Mouse (Mus musculus): Measurements from ENCODE around the gene Gucy2e.
A peak's percentile ranks its signal among the peaks of the same experiment; 100 is the strongest.

Gene Gucy2e

DNA sequence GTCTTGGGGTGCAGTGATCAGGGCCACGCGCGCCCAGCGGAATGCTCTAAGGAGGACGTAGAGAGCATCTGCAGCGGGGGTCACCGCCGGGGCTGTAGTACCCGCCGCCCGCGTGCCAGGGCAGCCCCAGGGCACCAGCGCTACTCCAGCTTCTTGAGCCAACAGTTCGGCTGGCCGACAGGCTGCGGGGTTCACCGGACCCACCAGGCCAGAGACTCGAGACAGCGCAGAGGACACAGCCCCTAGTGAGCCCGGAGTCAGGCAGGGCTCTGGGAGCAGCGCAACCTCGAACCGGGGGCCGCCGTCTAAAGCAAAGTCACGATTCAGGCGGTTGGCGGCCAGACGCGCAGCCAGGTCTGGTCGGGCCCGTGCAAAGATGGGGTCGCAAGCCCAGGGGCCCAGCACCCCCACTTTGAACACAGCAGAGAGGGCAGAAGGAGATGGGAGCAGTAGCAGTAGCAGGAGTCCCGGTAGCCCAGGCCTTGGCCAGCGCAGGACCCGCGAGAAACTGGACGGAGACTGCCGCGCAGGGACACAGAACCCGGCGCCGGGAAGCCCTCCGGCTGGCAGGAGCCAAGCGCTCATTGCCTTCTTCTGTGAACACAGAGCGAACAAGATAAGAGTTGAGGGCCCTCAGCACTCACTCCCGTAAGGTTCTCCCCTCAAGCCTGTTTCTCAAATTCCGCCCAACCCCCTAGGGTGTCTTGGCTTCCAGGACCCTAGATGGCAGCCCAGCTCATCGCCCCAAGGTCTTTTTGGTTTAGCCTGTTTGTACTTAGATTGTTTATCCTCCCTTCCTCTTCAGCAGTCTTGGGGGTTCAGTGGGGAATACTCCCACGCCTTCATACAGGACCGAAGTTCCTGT is 543 bp downstream of the Gucy2e start:
- peak; percentile 29 for DNase-seq (ENCODE audit: low spot score)

DNA sequence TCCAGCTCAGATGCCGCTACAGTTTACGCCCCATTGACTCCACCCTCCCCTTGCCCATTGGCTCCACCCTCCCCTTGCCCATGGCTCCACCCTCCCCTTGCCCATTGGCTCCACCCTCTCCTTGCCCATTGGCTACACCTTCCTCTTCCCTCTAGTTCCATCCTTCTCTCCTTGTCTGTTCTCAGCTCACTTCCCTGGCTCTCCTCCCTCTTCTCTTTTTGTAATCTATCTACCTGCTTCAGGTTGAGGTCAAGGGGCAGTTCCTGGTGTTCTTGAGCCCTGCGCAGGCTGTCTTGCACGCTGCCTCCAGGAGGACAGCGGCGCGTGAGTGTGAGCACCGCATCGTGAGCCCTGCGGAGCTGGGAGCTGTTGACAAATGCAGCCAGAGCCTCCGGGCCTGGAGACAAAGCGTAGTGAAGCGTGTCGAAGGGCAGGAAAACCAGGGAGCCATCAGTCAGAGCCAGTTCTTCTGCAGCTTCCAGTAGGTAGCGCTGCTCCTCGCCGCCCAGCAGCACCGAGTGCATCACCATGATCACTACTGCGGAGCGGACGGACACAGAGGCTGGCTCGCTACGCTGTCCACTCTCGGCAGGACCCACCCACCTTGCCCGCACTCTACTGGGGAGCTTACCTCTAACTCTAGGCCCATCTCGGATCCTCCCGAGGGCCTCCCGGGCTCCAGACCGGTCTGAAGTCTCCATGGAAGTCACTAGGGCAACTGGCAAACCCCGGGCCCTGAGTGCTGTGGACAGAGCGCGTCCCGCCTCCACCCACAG is 1.4 kb downstream of the Gucy2e start:
- peak; percentile 90 for DNase-seq (ENCODE audit: low spot score)

DNA sequence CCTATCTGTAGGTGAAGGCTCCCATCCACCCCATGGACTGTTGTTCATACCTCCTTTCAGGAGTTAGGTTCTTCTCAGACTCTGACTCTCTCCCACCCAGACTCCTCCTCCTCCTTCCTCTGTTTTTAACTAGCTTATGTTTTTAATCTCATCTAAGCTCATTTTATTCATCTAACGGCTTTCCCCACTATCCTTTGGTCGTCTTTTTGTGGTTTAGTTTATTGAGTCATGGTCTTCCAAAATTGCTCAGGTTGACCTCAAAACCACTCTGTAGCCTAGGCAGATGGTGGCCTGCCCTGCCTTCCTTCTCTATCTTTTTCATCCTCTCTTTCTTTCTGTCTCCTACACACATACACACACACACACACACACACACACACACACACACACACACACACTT is 3.7 kb downstream of the Gucy2e start:
- DNase-seq (ENCODE audit: low spot score): no peak

DNA sequence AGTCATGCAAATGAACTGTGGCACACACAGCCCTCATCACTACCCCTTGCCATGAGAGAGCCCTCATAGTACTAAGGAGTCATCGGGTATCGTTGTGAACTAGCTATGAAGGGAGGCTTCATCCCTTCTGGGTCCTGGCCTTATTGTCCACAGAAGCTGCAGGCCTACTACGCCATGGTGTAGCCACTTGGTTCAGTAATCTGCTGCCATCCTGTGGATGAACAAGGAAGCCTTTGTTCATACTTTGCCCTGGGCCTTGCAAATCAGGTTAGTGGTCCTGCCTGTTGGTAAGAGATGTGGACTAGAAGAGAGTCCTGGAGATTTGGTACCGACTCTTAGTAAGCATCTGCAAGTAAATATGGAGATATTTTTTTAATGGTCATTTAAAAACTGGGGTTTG is 6.4 kb downstream of the Gucy2e start:
- DNase-seq (ENCODE audit: low spot score): no peak

DNA sequence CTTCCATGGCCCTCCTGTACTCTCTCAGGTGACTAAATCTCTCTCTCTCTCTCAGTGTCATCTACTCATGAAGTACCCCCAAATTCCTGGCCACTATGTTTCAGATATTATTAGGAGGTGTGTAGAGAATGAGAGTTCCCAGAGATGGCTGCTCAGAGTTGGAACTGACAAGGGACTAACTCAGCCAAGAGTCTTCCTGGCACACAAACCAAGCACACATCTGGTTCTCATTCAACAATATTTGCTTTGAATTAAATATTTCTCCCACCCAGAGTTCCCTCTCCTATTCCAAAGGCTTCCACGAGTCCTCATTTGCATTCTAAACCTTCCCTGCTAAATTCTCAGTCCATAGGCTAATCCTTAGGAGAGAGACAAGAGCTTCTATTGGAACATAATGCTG is 11.1 kb downstream of the Gucy2e start:
- DNase-seq (ENCODE audit: low spot score): no peak

DNA sequence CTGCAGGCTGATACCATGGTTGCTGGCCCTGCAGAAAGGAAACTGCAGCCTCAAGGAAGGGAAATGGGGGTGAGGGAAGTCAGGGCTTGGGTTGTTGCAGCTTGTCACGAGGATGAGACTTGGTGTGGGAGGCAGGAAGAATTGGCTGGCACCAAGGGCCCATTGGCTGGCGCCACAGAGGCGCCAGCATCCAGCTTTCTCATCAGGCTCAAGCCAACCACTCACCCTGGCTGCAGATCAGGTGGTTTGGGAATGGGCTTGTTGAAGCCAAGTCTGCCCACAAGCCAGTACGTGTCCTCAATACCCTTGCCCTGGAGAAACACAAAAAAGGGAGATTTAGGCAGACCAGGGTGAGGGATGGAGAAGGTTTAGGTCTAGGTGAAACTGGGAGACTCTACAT is 13.7 kb downstream of the Gucy2e start:
- DNase-seq (ENCODE audit: low spot score): no peak

DNA sequence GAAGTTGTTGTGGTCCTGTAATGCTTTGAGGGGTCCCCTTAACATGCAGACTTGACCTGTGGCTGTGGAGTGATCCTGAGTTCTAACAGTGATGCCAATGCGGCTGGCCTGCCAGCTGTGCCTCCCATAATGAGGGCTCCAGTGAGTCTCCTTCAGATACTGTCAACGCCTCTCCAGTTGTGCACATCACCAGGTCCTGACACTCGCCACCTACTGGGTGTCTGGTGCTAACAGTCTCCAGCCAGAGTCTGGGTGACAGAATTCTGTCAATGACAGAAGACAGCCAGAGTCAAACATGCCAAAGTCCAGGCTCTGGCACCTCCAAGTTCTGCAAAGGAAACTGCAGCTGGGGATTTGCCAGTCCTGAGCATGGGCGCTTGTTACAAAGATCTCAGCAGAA is 15.8 kb downstream of the Gucy2e start:
- DNase-seq (ENCODE audit: low spot score): no peak

DNA sequence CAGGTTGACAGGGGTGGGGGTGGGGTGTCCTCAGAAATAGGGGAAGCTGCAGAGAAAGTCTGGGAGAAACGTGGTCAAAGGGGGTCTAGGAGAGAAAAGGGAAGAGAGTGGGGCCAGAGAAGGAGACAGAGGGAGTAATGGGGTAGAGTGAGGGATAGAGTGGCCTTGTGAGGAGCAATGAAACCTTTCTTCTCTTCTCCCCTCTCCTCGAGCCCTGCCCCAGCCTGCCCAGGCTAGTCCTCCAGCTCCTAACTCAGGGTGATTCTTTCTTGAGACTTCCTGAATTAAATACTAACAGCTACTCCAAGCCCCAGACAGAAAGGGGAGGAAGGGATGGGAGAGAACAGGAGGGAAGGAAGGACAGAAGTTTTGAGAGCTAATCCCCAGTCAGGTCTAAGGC is 18.2 kb downstream of the Gucy2e start:
- no peak for DNase-seq (ENCODE audit: low spot score)

DNA sequence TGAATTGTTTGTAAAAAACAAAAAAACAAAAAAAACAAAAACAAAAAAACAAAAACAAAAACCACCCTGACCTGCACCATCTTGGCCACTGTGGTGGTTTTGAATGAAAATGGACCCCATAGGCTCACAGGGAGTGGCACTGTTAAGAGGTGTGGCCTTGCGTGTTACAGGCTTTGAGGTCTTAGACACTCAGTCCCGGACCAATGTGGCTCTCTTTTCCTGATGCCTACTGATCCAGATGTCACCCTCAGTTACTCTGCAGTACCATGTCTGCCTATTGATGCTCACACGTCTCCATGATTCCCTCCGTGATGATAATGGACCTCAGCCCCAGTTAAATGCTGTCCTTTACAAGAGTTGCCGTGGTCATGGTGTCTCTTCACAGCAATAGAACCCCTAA is 19.4 kb downstream of the Gucy2e start:
- no peak for DNase-seq (ENCODE audit: low spot score)

DNA sequence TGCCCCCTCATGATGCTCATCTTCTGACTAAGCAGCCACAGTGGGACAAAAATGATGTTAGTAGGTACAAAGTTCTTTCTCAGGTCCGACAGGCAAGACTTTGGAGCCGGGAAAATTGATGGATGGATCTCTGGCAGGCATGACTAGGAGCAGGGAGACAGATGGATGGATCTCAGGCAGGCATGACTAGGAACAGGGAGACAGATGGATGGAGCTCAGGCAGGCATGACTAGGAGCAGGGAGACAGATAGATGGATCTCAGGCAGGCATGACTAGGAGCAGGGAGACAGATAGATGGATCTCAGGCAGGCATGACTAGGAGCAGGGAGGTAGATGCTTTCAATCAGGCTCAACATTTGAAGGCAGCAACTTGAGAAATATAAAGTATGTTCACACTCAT is 25.4 kb downstream of the Gucy2e start:
- peak; percentile 27 for DNase-seq (ENCODE audit: low spot score)

DNA sequence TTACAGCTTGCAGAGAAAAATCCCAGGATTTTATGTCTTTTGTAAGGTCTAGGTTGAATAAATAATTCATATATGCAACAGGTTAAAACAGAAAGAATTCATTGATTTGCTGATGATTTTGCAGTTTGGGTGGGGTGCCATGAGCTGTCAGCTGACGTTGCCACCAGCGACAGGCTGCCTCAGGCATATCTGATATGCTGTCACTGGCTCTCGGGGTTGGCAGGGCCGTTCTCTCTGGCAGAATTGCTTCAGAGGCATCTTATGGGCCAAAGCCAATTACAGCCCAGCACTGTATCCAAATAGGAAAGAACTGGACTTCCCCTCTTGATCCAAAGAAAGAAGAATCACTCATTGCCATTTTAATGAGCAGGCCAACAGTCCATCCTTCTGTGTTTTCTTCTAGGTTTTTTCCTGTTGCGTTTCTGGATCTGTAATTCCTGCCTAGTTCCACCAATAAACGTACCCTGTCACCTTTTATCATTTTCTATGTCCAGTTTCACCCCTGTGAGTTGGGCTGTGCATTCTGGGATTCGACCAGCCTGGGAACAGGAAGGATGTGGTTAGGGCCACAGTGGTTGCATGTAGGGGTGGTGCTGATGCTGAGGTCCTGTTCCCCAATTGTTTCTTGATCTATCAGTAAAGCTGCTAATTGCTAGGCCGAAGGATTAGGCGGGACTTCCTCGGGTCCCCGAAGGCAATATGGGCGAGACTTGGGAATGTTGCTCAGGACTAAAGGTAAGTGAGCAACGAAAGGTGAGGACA is 34.2 kb downstream of the Gucy2e start:
- DNase-seq (ENCODE audit: low spot score): no peak

DNA sequence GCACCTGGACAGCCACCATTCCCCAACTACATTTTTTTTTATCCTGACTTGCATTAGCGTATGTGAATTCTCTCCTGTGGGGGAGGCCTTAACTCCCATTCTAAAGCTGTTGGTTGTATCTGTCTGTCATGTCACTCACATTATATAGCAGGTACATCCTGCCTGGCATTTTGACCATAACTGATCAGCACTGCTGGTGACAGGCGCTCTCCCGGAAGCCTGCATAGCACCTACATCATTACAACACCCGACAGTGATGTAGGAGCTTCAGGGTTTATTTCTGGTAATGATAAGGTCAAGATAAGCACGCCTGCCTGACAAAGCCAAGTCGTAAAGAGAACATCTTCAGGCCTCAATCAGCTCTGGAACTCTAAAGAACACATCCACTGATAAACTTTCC is 36.6 kb downstream of the Gucy2e start:
- no peak for DNase-seq (ENCODE audit: low spot score)

DNA sequence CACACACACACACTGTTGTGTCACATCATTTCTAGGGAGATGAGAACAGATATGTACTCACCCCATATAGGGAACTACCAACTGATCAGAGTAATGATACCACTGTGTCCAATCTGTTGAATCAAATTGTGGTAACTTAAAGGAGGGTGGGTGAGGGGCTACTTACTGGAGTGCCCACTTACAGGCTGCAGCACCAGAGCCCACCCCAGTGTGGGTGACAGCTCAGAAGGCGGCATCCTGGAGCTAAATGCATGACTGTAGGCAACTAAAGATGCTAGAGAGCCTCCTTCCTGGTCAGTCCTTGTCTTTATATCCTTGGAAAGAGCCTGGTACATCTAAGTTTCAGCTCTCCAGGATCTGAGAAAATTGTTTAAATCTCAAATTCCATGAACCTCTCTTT is 37.6 kb downstream of the Gucy2e start:
- no peak for DNase-seq (ENCODE audit: low spot score)

DNA sequence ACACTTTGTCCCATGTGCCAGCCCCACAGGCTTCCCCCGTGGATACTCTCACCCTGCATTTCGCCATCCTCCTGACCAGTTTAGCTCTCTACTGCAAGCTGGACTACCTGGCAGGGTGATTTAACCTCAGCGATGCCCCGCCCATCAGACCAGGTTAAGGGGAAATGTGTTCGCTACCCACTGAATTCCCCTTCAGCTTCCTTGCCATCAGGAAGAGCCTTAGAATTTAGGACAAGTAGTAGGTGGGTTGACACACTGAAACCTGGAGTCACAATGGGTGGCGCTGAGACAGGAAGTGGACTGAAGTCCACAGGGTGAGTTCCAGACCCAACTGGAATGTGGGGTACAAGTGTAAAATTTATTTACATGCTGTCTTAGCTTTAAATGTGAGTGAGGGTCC is 39.1 kb downstream of the Gucy2e start, which contains the start of gene Alox8:
Alox8 (minus strand) TSS at position 101 of the 400 bp plus-strand sequence.
- no peak for DNase-seq (ENCODE audit: low spot score)

DNA sequence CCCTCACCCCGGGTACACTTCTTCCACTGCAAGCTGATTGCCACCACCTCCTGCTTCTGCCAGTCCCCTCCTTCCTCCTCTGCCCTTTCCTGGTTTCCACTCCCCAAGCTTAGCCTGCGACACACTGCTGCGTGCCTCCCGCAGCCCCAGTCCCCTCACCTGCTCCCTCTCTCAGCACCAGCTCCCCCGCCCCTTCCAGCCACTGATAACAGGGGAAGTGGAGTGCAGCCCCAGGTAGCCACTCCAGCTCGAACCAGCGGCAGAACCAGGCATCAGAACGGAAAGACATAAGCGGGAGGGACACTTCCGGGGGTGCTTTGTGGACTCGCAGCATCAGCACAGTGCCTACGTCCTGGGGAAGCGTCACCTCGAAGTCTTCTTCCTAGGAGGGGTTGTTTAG is 39.6 kb downstream of the Gucy2e start:
- DNase-seq (ENCODE audit: low spot score): no peak

DNA sequence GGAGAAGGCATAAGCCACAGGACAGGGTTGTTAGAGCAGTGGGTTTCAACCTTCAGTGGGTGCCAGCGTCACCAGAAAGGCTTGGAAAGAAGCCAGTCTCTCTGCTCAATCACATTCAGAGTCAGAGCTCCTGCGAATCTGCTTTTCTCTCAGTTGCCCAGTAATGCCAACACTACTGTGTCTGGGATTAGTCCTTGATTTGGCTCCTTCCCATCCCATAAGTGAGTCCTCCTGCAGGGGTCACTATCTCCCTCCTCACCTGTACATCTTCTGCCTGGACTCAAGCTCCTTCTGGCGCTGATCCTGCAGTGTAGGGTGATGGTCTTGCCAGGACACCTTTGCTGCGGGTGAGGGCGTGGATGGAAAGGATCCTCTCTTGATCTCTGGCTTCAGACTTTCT is 40.1 kb downstream of the Gucy2e start:
- DNase-seq (ENCODE audit: low spot score): peak; percentile 18

DNA sequence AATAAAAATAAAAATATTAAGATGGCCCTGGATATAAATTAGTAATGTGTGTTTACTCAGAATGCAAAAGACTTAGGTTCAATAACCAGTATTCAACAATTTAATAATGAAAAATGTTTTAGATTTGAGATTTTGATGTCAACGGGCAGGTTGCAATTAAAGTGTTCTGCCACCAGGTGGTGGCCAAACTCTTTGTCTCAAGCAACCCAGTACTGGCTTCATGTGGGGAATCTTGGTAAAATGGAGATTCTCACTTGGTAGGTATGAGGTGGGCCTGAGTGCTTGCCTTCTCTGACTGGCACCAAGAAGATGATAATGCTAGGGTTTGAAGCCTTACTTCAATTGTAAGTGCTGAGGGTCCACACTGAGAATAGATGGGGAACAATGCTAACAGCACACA is 44.0 kb downstream of the Gucy2e start:
- DNase-seq (ENCODE audit: low spot score): peak; percentile 72

DNA sequence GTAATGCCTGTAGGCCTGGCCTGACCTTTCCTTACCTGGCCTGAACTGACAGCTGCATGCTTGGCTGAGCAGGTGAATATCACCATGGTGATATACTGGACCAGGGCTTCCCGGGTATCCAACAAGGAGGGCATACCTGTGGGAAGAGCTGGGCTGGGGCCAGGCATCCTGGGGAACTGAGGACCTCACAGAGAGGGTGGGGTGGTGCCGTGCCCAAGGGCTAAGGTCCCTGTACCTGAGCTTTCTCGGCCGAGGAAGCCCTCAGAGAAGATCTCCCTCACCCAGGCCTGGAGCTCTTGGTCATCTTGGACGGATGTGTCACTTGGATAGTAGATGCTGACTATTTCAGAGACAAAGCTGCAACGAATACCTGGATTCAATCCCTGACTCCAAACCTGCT is 50.9 kb downstream of the Gucy2e start:
- DNase-seq (ENCODE audit: low spot score): no peak

DNA sequence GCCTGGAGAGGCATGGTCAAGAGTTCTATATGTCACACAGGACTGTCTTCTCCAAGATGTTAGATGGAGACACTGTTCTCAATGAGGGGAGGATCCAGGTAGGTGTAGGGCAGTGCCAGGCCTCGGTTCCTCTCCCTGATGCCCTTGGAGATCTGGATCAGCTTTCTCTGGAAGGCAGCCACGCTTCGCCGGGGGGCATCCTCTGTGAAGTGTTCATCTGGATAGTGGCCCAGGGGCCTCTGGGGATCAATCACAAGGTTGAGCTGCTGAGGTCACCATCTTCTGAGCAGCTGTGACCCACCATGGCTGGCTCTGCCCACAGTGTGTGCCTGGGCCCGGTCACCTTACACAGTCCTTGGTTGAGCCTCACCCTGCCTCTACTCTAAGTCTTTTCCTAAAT is 51.8 kb downstream of the Gucy2e start:
- no peak for DNase-seq (ENCODE audit: low spot score)

DNA sequence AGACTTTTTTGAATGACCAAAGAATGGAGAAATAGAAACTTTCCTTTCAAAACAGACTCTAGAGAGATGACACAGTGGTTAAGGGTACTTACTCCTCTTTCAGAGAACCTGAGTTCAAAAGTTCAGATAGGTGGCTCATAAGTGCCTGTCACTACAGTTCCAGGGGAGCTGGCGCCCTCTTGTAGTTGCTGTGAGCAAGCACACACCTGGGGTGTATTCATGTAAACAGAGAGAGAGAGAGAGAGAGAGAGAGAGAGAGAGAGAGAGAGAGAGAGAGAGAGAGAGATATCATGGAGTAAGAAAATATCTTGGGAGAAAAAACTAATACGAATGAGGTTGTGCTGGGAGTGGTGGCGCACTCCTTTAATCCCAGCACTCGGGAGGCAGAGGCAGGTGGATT is 56.7 kb downstream of the Gucy2e start:
- DNase-seq (ENCODE audit: low spot score): no peak

DNA sequence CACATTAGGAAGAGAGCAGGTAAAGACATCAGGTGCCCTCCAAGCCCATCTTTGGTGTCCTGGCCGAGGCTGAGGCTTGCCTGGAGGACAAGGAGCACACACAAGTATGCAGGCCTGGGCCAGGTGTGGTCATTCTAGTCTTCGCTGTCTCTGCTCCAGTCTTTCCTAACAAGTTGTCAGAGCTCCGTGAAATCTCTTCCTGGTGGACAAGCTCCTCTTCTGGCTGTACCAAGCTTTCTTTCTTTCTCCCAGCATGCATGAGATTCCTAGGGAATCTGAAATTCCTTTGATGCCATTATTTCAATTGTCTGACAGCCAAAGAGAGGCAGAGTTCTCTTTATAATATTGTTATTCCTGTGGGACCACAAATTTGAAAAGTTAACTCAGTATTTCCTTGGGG is 57.3 kb downstream of the Gucy2e start:
- DNase-seq (ENCODE audit: low spot score): no peak

DNA sequence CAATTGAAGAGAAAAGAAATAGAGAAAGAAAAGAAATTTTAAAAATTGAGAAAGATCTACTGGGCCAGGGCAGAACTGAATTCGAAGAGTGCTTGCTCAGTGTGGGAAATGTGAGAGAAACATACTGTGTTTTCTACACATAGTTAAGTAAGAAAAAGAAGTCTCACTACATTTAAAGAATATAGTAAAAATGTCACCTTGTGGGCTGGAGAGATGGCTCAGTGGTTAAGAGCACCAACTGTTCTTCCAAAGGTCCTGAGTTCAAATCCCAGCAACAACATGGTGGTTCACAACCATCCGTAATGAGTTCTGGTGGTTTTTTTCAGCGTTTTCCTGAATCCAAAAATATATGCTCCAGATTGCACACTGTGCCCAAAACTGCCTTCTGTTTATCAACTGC is 58.3 kb downstream of the Gucy2e start:
- DNase-seq (ENCODE audit: low spot score): no peak

DNA sequence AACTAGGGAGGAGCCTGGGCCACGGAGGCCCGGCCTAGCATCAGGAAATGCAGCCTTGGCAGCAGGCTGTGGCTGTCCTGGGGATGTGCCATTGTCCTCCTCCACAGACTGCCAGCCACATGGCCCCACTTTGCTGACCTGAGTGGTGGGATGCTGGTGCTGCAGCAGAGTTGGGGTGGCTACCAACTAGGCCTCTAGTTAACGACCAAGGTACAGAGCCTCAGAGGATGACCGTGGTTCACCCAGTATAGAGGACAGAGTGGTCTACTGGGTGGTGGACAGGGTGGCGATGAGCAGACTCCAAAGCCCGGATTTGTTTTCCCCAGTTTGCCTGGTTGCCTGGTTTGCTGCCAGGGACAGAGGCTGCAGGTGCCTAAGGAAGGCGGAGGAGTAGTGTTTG is 62.1 kb downstream of the Gucy2e start:
- DNase-seq (ENCODE audit: low spot score): no peak
